Mouse (Mus musculus): ENCODE results near the gene Serinc1.

Gene Serinc1

GRCm38 (mm10) chr10:57484741-57485140, 47.6 kb downstream of the Serinc1 start:
- DNase-seq (ENCODE audit: low read depth), result no peak

- DNase-seq (ENCODE audit: low read depth), result no peak
Measured at GRCm38 (mm10) chr10:57481717-57482116, 50.6 kb downstream of the Serinc1 start.

GRCm38 (mm10) chr10:57477121-57477843, 55.0 kb downstream of the Serinc1 start:
- no peak for DNase-seq (ENCODE audit: low read depth)

All from 416B (cell line).